Mouse (Mus musculus) stomach, postnatal 0 days (tissue): Measurements from ENCODE around the gene Chka. TPM values are rescaled to one million over a fixed set of nuclear protein-coding genes. Genes with fewer than 3 reads are reported as not detected.

ENCODE experiments used
- ATAC-seq: fragments of 200-750 bp; cut with Nextera tagmentation; 2 replicates; pipeline ENCODE4 v1.8.0; 2017; ENCODE audit not compliant: low FRiP score, low TSS enrichment
- DNase-seq: peaks from one replicate; pipeline ENCODE4 v3.0.0-alpha.2; 2016; ENCODE audit warnings: low spot score
- H3K27ac ChIP-seq: fragments of 300-500 bp; sonication (generic); replicated peaks from 2 replicates; pipeline ENCODE4 v1.5.1; 2014; ENCODE audit warnings: mild to moderate bottlenecking, control low read depth
- H3K27me3 ChIP-seq: fragments of 300-500 bp; sonication (generic); 2 replicates; pipeline ENCODE4 v1.6.1; 2014; ENCODE audit warnings: low read length; ENCODE audit not compliant: control insufficient read depth, insufficient read depth
- H3K36me3 ChIP-seq: fragments of 300-500 bp; sonication (generic); 2 replicates; pipeline ENCODE4 v1.6.1; 2014; ENCODE audit warnings: low read length, mixed read lengths; ENCODE audit not compliant: control insufficient read depth, insufficient read depth
- H3K4me1 ChIP-seq: fragments of 300-500 bp; sonication (generic); replicated peaks from 2 replicates; pipeline ENCODE4 v1.6.1; 2014; ENCODE audit warnings: antibody characterized with exemption; ENCODE audit not compliant: control insufficient read depth, insufficient read depth
- H3K4me2 ChIP-seq: fragments of 300-500 bp; sonication (generic); replicated peaks from 2 replicates; pipeline ENCODE4 v1.6.1; 2014; ENCODE audit warnings: low read depth, mild to moderate bottlenecking, control low read depth, moderate library complexity
- H3K4me3 ChIP-seq: fragments of 300-500 bp; sonication (generic); 2 replicates; pipeline ENCODE4 v1.5.1; 2014; ENCODE audit warnings: low read depth, low read length, control low read depth
- H3K9ac ChIP-seq: fragments of 300-500 bp; sonication (generic); 2 replicates; pipeline ENCODE4 v1.6.1; 2014; ENCODE audit warnings: mild to moderate bottlenecking, low read length, control low read depth, mixed read lengths
- H3K9me3 ChIP-seq: fragments of 300-500 bp; sonication (generic); 2 replicates; pipeline ENCODE4 v1.6.1; 2016; ENCODE audit warnings: low read length; ENCODE audit not compliant: control insufficient read depth
- CTCF ChIP-seq: IDR thresholded peaks from 2 replicates; pipeline ENCODE4 v1.5.1; 2016; ENCODE audit warnings: antibody characterized with exemption, low read depth, mild to moderate bottlenecking, moderate library complexity
- EP300 ChIP-seq: optimal IDR thresholded peaks from 2 replicates; pipeline ENCODE3; 2016; ENCODE audit warnings: antibody characterized with exemption
- whole genome bisulfite sequencing: fragments of 180-500 bp; shearing (Covaris S2); extraction: QIAGEN DNeasy Blood & Tissue Kit; methylation state at CpG from one replicate; pipeline ENCODE4 v1.1.7; 2014; 5-methylcytosine and 5-hydroxymethylcytosine counted together
- polyA plus RNA-seq: library from polyadenylated mRNA; unstranded; fragments of >200 nt; fragmentation: Nextera tagmentation; extraction: Ambion mirVana; gene quantifications from 2 replicates; pipeline ENCODE4 v1.2.1, GENCODE M21; 2015

Chka gene
- polyA plus RNA-seq, 1 experiment from 2014 or later, result 21.2 TPM

DNA sequence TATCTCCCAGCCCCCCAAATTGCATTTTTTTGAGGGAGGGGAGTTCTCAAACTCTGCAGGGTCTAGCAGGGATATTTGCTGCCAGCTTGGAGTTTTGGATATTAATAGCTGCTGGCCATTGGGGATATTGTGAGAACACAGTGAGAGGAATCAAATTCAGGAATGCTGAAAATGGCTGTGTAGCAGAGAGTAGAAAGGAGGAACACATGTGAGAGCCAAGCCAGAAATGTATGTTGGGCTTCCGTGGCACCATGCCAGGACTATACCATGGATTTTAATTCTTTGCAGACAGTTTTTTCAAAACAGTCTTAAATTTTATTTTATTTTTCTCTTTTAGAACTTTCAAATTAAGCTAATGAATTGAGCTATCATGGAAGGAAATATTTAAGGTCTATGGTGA lies 16.7 kb downstream of the Chka start:
- 64% methylated on average over 1 of the region's 1 CpGs for WGBS
- H3K9me3 ChIP-seq, result no peaks in the 10 kb centered on the region
- ATAC-seq, result no peak
- no peak overlapping the region for H3K27ac ChIP-seq
- TF ChIP-seq CTCF (no peak), EP300 (no peak)
- H3K9ac ChIP-seq, result no peak overlapping the region
- H3K27me3 ChIP-seq, result no peaks in the 10 kb centered on the region
- no peaks in the 10 kb centered on the region for H3K36me3 ChIP-seq
- no peaks in the 10 kb centered on the region for H3K4me1 ChIP-seq
- no peak overlapping the region for H3K4me2 ChIP-seq
- H3K4me3 ChIP-seq, result no peak overlapping the region
- no peak for DNase-seq

DNA sequence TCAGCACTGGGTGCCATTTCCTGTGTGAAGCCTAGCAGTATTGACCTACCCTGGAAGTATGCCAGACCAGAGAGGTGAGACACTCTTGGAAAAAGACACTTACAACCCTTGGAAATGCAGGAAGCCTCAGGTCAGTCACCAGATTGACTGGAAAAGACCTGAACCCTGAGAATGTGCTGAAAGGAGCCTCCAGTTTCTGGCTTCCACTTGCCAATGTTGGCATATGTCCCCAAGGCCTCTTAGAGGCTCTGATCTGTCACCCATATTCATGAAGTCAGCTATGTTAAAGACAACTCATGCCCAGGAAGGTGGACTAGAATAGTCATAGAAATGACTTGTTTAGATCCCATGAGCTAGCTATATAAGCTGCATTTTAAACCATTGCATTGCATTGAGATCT lies 19.9 kb downstream of the Chka start:
- Histone ChIP-seq H3K27ac (no peak overlapping the region), H3K27me3 (no peaks in the 10 kb centered on the region), H3K4me1 (peaks cover 3% of the 10 kb centered on the region; the same call in 1 of the 2 replicates), H3K4me2 (no peak overlapping the region), H3K9me3 (no peaks in the 10 kb centered on the region), H3K4me3 (no peak overlapping the region), H3K9ac (no peak overlapping the region), H3K36me3 (no peaks in the 10 kb centered on the region)
- DNase-seq (no peak), ATAC-seq (no peak)
- no peak for TF ChIP-seq EP300
- TF ChIP-seq CTCF, result no peak

DNA sequence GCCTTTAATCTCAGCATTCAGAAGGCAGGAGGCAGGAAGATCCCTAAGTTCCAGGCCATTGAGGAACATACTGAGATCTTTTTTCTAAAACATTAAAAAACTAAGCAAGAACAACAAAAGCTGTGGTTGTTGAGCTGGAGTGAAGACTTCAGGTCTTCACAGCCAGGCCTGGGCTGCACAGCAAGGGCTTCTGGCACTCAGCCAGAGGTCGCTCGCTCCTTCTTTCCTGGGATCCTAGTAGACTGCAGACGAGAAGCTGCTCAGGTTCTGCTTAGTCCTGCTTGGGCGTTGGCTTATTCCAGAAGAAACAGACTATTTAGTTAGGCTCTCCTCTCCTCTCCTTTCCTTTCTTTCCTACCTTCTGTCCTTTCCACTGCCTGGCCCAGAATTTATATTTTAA lies 20.8 kb downstream of the Chka start:
- H3K36me3 ChIP-seq, result no peaks in the 10 kb centered on the region
- H3K27ac ChIP-seq, result no peak overlapping the region
- no peak for TF ChIP-seq CTCF
- H3K27me3 ChIP-seq, result no peaks in the 10 kb centered on the region
- peak; percentile 56 for DNase-seq
- no peaks in the 10 kb centered on the region for H3K9me3 ChIP-seq
- ATAC-seq, result no peak
- H3K4me1 ChIP-seq, result peaks cover 3% of the 10 kb centered on the region; the same call in 1 of the 2 replicates
- no peak overlapping the region for H3K9ac ChIP-seq
- 35% methylated on average over 4 of the region's 4 CpGs for WGBS
- no peak overlapping the region for H3K4me3 ChIP-seq
- H3K4me2 ChIP-seq, result no peak overlapping the region

DNA sequence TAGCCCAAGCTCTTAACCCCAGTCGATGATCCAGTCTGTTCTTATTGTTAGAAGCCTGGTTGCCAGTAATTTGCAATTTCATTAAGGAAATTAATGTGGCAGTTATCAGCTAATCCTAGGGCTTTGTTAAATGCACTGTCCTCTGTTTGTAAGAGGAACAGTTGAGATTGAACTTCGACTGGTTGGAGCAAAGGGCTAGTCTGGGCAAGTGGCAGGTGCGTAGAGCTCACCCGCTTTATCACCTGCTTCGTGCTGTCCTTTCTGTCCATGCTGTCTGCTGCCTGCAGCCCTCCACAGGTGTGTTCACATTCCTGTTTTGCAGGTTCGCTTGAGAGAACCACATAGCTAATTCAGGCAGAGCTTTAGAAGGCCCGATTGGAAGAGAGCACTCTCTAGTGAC lies 23.5 kb downstream of the Chka start:
- WGBS, result 63% methylated on average over 7 of the region's 7 CpGs
- TF ChIP-seq EP300 (no peak), CTCF (no peak)
- ATAC-seq (no peak), DNase-seq (no peak)
- Histone ChIP-seq H3K9me3 (no peaks in the 10 kb centered on the region), H3K4me3 (no peak overlapping the region), H3K4me1 (peaks cover 3% of the 10 kb centered on the region; the same call in 1 of the 2 replicates), H3K27me3 (no peaks in the 10 kb centered on the region), H3K27ac (no peak overlapping the region), H3K9ac (no peak overlapping the region), H3K4me2 (no peak overlapping the region), H3K36me3 (no peaks in the 10 kb centered on the region)

DNA sequence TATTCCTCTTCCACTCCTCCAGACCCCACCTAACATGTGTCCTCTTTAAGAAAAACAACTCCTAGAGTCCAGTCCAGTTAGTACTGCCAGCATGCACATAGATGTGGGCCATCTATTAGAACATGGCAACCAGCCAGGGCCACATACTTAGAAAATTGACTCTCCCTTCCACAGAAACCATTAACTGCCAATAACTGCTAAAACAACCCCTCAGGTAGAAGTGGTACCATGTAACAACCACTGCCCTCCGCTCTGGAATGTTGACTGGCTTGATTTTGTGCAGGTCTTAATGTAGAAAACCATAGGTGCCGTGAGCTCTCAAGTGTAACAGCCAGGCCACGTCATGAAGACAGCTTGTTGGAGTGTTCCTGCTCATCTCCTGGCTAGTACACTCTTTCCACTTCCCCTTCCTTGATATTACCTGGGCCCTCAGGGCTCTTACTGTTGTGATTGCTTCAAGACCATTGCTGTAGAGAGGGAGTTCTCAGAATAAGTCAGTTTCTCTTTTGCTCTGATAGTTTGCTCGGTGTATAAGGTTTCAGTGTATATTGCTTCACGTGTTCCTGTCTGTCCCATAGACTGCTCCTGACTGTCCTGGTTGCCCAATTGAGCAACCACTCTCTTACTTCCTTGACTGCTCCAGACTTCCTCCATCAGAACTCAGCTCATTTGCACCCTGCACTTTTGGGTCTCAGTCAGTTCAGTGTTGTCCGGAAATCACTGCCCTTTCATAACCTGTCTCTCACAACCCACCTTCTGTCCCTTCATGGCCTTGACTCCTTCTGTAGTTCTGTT lies 28.7 kb downstream of the Chka start:
- no peak overlapping the region for H3K27ac ChIP-seq
- H3K9me3 ChIP-seq, result no peaks in the 10 kb centered on the region
- DNase-seq, result no peak
- H3K4me2 ChIP-seq, result no peak overlapping the region
- WGBS, result 84% methylated on average over 6 of the region's 6 CpGs
- peaks cover 2% of the 10 kb centered on the region; the same call in 1 of the 2 replicates for H3K4me1 ChIP-seq
- H3K9ac ChIP-seq, result no peak overlapping the region
- TF ChIP-seq EP300, result no peak
- TF ChIP-seq CTCF, result no peak
- H3K27me3 ChIP-seq, result no peaks in the 10 kb centered on the region
- H3K36me3 ChIP-seq, result 0 out of 2 replicates have a peak, but pooled peaks cover 2% of the 10 kb centered on the region
- ATAC-seq, result no peak
- no peak overlapping the region for H3K4me3 ChIP-seq

DNA sequence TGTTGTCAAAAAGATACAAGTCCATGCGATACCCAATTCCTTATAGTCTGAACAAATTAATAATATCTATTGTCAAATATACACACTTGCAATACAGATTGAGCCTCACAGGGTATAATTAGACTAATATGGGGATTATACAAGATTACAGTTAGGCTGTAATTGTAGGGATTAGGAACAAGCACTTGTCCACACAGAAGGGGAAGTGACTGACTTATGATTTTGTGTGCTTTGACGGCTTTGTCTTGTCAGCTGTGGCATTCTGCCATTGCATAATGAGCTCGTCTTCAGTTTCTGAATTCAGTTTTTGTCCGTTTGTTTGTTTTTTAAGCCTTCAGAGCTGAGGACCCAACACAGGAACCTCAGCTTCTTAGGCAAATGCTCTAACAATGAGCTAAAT lies 30.6 kb downstream of the Chka start:
- Histone ChIP-seq H3K27me3 (no peaks in the 10 kb centered on the region), H3K9ac (no peak overlapping the region), H3K4me1 (peaks cover 2% of the 10 kb centered on the region; the same call in 1 of the 2 replicates), H3K9me3 (no peaks in the 10 kb centered on the region), H3K4me3 (no peak overlapping the region), H3K27ac (no peak overlapping the region), H3K36me3 (0 out of 2 replicates have a peak, but pooled peaks cover 2% of the 10 kb centered on the region), H3K4me2 (no peak overlapping the region)
- 70% methylated on average over 4 of the region's 4 CpGs for WGBS
- no peak for DNase-seq
- no peak for ATAC-seq
- TF ChIP-seq EP300, result no peak
- no peak for TF ChIP-seq CTCF
